Mouse (Mus musculus) heart, postnatal 0 days (tissue): ENCODE data around the gene Sprtn. TPM values are rescaled to one million over a fixed set of nuclear protein-coding genes. Genes with fewer than 3 reads are reported as not detected.
A peak's percentile ranks its signal among the peaks of the same experiment; 100 is the strongest.

Experiments
- ATAC-seq: fragments of 200-750 bp; cut with Nextera tagmentation; 2 replicates; pipeline ENCODE4 v1.8.0; 2017; ENCODE audit warnings: low read depth, moderate number of reproducible peaks, moderate library complexity; ENCODE audit not compliant: insufficient read depth
- DNase-seq: peaks from one replicate; pipeline ENCODE4 v3.0.0-alpha.2; 2016; ENCODE audit warnings: low spot score
- H3K27ac ChIP-seq: fragments of 300-500 bp; sonication (generic); 2 replicates; pipeline ENCODE4 v1.5.1; 2014; ENCODE audit warnings: low read depth, mild to moderate bottlenecking
- H3K27me3 ChIP-seq: fragments of 300-500 bp; sonication (generic); 2 replicates; pipeline ENCODE4 v1.6.1; 2014; ENCODE audit warnings: low read length, mixed read lengths; ENCODE audit not compliant: control insufficient read depth, insufficient read depth
- H3K36me3 ChIP-seq: fragments of 300-500 bp; sonication (generic); replicated peaks from 2 replicates; pipeline ENCODE4 v1.6.1; 2014; ENCODE audit warnings: low read length, mixed read lengths; ENCODE audit not compliant: control insufficient read depth, insufficient read depth
- H3K4me1 ChIP-seq: fragments of 300-500 bp; sonication (generic); 2 replicates; pipeline ENCODE4 v1.6.1; 2014; ENCODE audit warnings: antibody characterized with exemption; ENCODE audit not compliant: control insufficient read depth, insufficient read depth
- H3K4me2 ChIP-seq: fragments of 300-500 bp; sonication (generic); 2 replicates; pipeline ENCODE4 v1.6.1; 2014; ENCODE audit warnings: low read depth, mild to moderate bottlenecking, low read length, moderate library complexity
- H3K4me3 ChIP-seq: fragments of 300-500 bp; sonication (generic); 2 replicates; pipeline ENCODE4 v1.5.1; 2014; ENCODE audit warnings: low read depth, low read length
- H3K9ac ChIP-seq: fragments of 300-500 bp; sonication (generic); replicated peaks from 2 replicates; pipeline ENCODE4 v1.6.1; 2014; ENCODE audit warnings: low read depth, low read length, mixed read lengths
- H3K9me3 ChIP-seq: fragments of 300-500 bp; sonication (generic); replicated peaks from 2 replicates; pipeline ENCODE4 v1.6.1; 2016; ENCODE audit warnings: low read length; ENCODE audit not compliant: control insufficient read depth
- CTCF ChIP-seq: IDR thresholded peaks from 2 replicates; pipeline ENCODE4 v1.5.1; 2016; ENCODE audit warnings: antibody characterized with exemption, control low read depth, low read depth
- EP300 ChIP-seq: IDR thresholded peaks from 2 replicates; pipeline ENCODE4 v1.6.1; 2016; ENCODE audit warnings: antibody characterized with exemption, low read depth
- WGBS: fragments of 180-500 bp; shearing (Covaris S2); extraction: QIAGEN DNeasy Blood & Tissue Kit; methylation state at CpG from one replicate; pipeline ENCODE4 v1.1.7; 2014; 5-methylcytosine and 5-hydroxymethylcytosine counted together
- polyA plus RNA-seq: library from polyadenylated mRNA; unstranded; fragments of >200 nt; fragmentation: Nextera tagmentation; extraction: Ambion mirVana; gene quantifications from 2 replicates; pipeline ENCODE4 v1.2.1, GENCODE M21; 2015
- total RNA-seq: library from RNA; depleted of rRNA; stranded (reverse); fragments of >200 nt; gene quantifications from 2 replicates; pipeline ENCODE4 v1.2.3, GENCODE M21; 2014; ENCODE audit warnings: low replicate concordance

Sprtn gene
- total and polyA plus RNA-seq, 2 experiments from 2014 or later, result 6.7 to 9.6 TPM

- Histone ChIP-seq H3K36me3 (peaks cover 17% of the 10 kb centered on the region), H3K27ac (peak overlapping the region; percentile 98), H3K4me2 (peak overlapping the region; percentile 77), H3K4me3 (peak overlapping the region; percentile 98), H3K4me1 (peaks cover 46% of the 10 kb centered on the region), H3K9ac (peak overlapping the region; percentile 98), H3K27me3 (no peaks in the 10 kb centered on the region), H3K9me3 (no peaks in the 10 kb centered on the region)
- under 1% methylated on average over 33 of the region's 33 CpGs for WGBS
- TF ChIP-seq EP300 (no peak), CTCF (no peak; the same call in 1 of the 2 replicates)
- ATAC-seq (no peak), DNase-seq (peak; percentile 18)
Observed at GRCm38 (mm10) chr8:124863163-124863677, 34.5 kb upstream of the Sprtn start.

GRCm38 (mm10) chr8:124863729-124864128 lies 34.0 kb upstream of the Sprtn start:
- Histone ChIP-seq H3K36me3 (peaks cover 13% of the 10 kb centered on the region), H3K9ac (peak overlapping the region; percentile 98), H3K4me1 (peaks cover 44% of the 10 kb centered on the region), H3K4me3 (peak overlapping the region; percentile 98), H3K27ac (peak overlapping the region; percentile 98), H3K4me2 (peak overlapping the region; percentile 77), H3K9me3 (no peaks in the 10 kb centered on the region), H3K27me3 (no peaks in the 10 kb centered on the region)
- TF ChIP-seq CTCF, result no peak
- TF ChIP-seq EP300, result no peak
- ATAC-seq (no peak), DNase-seq (no peak)
- WGBS, result 13% methylated on average over 8 of the region's 8 CpGs

- peaks cover 34% of the 10 kb centered on the region for H3K4me1 ChIP-seq
- no peak for ATAC-seq
- WGBS, result 27% methylated on average over 3 of the region's 3 CpGs
- H3K9ac ChIP-seq, result no peak overlapping the region
- no peaks in the 10 kb centered on the region for H3K27me3 ChIP-seq
- H3K4me2 ChIP-seq, result no peak overlapping the region
- no peaks in the 10 kb centered on the region for H3K9me3 ChIP-seq
- peak; percentile 14 for DNase-seq
- peak overlapping the region; percentile 26; the same call in 1 of the 2 replicates for H3K27ac ChIP-seq
- H3K36me3 ChIP-seq, result peaks cover 11% of the 10 kb centered on the region
- no peak overlapping the region for H3K4me3 ChIP-seq
- no peak for TF ChIP-seq EP300
Observed at GRCm38 (mm10) chr8:124866669-124867068, 31.0 kb upstream of the Sprtn start.

- H3K9ac ChIP-seq, result no peak overlapping the region
- TF ChIP-seq CTCF (no peak), EP300 (no peak)
- DNase-seq (no peak), ATAC-seq (no peak)
- 26% methylated on average over 2 of the region's 2 CpGs for WGBS
- peak overlapping the region; percentile 26; the same call in 1 of the 2 replicates for H3K27ac ChIP-seq
- peaks cover 31% of the 10 kb centered on the region for H3K4me1 ChIP-seq
- H3K4me2 ChIP-seq, result no peak overlapping the region
- no peaks in the 10 kb centered on the region for H3K9me3 ChIP-seq
- peaks cover 14% of the 10 kb centered on the region for H3K36me3 ChIP-seq
- H3K27me3 ChIP-seq, result no peaks in the 10 kb centered on the region
- H3K4me3 ChIP-seq, result no peak overlapping the region
Observed at GRCm38 (mm10) chr8:124867126-124867525, 30.6 kb upstream of the Sprtn start.

GRCm38 (mm10) chr8:124869708-124870107 lies 28.0 kb upstream of the Sprtn start:
- H3K4me1 ChIP-seq, result peaks cover 36% of the 10 kb centered on the region

GRCm38 (mm10) chr8:124871474-124871873 lies 26.2 kb upstream of the Sprtn start:
- no peak for ATAC-seq
- 91% methylated on average over 7 of the region's 7 CpGs for WGBS
- no peak for TF ChIP-seq EP300
- no peak for TF ChIP-seq CTCF
- Histone ChIP-seq H3K4me2 (no peak overlapping the region), H3K9ac (no peak overlapping the region), H3K4me1 (peaks cover 27% of the 10 kb centered on the region), H3K27ac (no peak overlapping the region), H3K27me3 (no peaks in the 10 kb centered on the region), H3K36me3 (peaks cover 54% of the 10 kb centered on the region), H3K4me3 (no peak overlapping the region), H3K9me3 (no peaks in the 10 kb centered on the region)
- no peak for DNase-seq

More at GRCm38 (mm10) chr8:124869708-124870107, 28.0 kb upstream of the Sprtn start:
- Histone ChIP-seq H3K27ac (0 out of 2 replicates have a peak overlapping the region, but pooled peaks have one; percentile 20), H3K27me3 (no peaks in the 10 kb centered on the region), H3K36me3 (peaks cover 38% of the 10 kb centered on the region), H3K4me2 (no peak overlapping the region), H3K9me3 (no peaks in the 10 kb centered on the region), H3K4me3 (no peak overlapping the region), H3K9ac (no peak overlapping the region)
- DNase-seq, result no peak
- no peak for TF ChIP-seq EP300
- TF ChIP-seq CTCF, result no peak
- no peak for ATAC-seq
- 42% methylated on average over 6 of the region's 6 CpGs for WGBS
